Mouse (Mus musculus) thymus, postnatal 0 days (tissue): ENCODE data around the gene Trim10. TPM values are rescaled to one million over a fixed set of nuclear protein-coding genes. Genes with fewer than 3 reads are reported as not detected.

Experiments
- DNase-seq: peaks from one replicate; pipeline ENCODE4 v3.0.0-alpha.2; 2015; ENCODE audit warnings: low spot score
- polyA plus RNA-seq: library from polyadenylated mRNA; unstranded; fragments of >200 nt; fragmentation: Nextera tagmentation; extraction: Ambion mirVana; gene quantifications from 2 replicates; pipeline ENCODE4 v1.2.1, GENCODE M21; 2015

Trim10 gene
- polyA plus RNA-seq = 0.09 and 0.24 TPM in 2 replicates

GRCm38 (mm10) chr17:36869284-36869954, at the start of gene Trim10:
Trim10 (plus strand) TSS chr17:36869574.
- DNase-seq = no peak

GRCm38 (mm10) chr17:36824005-36824404, 45.4 kb upstream of the Trim10 start:
- DNase-seq = peak; percentile 67

GRCm38 (mm10) chr17:36825525-36825924, 43.8 kb upstream of the Trim10 start:
- DNase-seq = peak; percentile 62

- peak; percentile 89 for DNase-seq
These were observed 43.4 kb upstream of the Trim10 start for GRCm38 (mm10) chr17:36826002-36826401.

GRCm38 (mm10) chr17:36828488-36828887, 40.9 kb upstream of the Trim10 start:
- no peak for DNase-seq

- no peak for DNase-seq
These were observed 38.9 kb upstream of the Trim10 start for GRCm38 (mm10) chr17:36830470-36830869.

GRCm38 (mm10) chr17:36832694-36833093, 36.7 kb upstream of the Trim10 start:
- no peak for DNase-seq

GRCm38 (mm10) chr17:36835591-36836426, 33.6 kb upstream of the Trim10 start:
- DNase-seq = peak; percentile 64

- no peak for DNase-seq
These were observed 33.0 kb upstream of the Trim10 start for GRCm38 (mm10) chr17:36836427-36836812.

- peak; percentile 93 for DNase-seq
These were observed 32.3 kb upstream of the Trim10 start, which contains the start of gene Trim26 for GRCm38 (mm10) chr17:36836874-36837647. Trim26 (plus strand) TSS chr17:36837134.

GRCm38 (mm10) chr17:36839001-36839400, 30.4 kb upstream of the Trim10 start:
- DNase-seq = no peak

- DNase-seq = peak; percentile 67
These were observed 29.4 kb upstream of the Trim10 start for GRCm38 (mm10) chr17:36839931-36840330.

- no peak for DNase-seq
These were observed 28.4 kb upstream of the Trim10 start for GRCm38 (mm10) chr17:36840961-36841445.

GRCm38 (mm10) chr17:36843696-36844095, 25.7 kb upstream of the Trim10 start:
- DNase-seq = no peak

- DNase-seq = peak; percentile 7
These were observed 25.1 kb upstream of the Trim10 start for GRCm38 (mm10) chr17:36844286-36844719.

- no peak for DNase-seq
These were observed 24.6 kb upstream of the Trim10 start for GRCm38 (mm10) chr17:36844725-36845124.

GRCm38 (mm10) chr17:36848911-36849310, 20.5 kb upstream of the Trim10 start:
- DNase-seq = no peak

- DNase-seq = no peak
These were observed 19.4 kb upstream of the Trim10 start for GRCm38 (mm10) chr17:36849992-36850391.

GRCm38 (mm10) chr17:36851200-36851599, 18.2 kb upstream of the Trim10 start:
- no peak for DNase-seq

- no peak for DNase-seq
These were observed 17.7 kb upstream of the Trim10 start for GRCm38 (mm10) chr17:36851627-36852026.

GRCm38 (mm10) chr17:36855484-36855883, 13.9 kb upstream of the Trim10 start:
- DNase-seq = no peak
